Mouse (Mus musculus) liver, adult 2 months (tissue): ENCODE data around the gene Il20ra.
A peak's percentile ranks its signal among the peaks of the same experiment; 100 is the strongest.

ENCODE experiments used
- CTCF ChIP-seq: fragments of 200-500 bp; IDR thresholded peaks from 2 replicates; pipeline ENCODE4 v1.5.1; 2011; ENCODE audit warnings: low read depth, low read length, control low read depth
- POLR2A ChIP-seq: fragments of 200-500 bp; IDR thresholded peaks from 2 replicates; pipeline ENCODE4 v1.6.1; 2011; ENCODE audit warnings: low read length, control low read depth; ENCODE audit not compliant: insufficient read depth; ENCODE audit errors: extremely low read depth

GRCm38 (mm10) chr10:19711551-19712171, 709 bp upstream of the Il20ra start:
- TF ChIP-seq CTCF, result peak; percentile 28; the same call in 1 of the 2 replicates
- TF ChIP-seq POLR2A, result no peak
